Mouse (Mus musculus) olfactory bulb, adult 2 months (tissue): ENCODE measurements around the gene Asxl2.

Experiments
- CTCF ChIP-seq: fragments of 200-500 bp; IDR thresholded peaks from 2 replicates; pipeline ENCODE4 v1.5.1; 2012; ENCODE audit warnings: low read depth, mild to moderate bottlenecking, low read length, moderate library complexity; ENCODE audit not compliant: insufficient read depth
- POLR2A ChIP-seq: fragments of 200-500 bp; IDR thresholded peaks from 2 replicates; pipeline ENCODE4 v1.6.1; 2012; ENCODE audit warnings: mild to moderate bottlenecking, low read depth, low read length, moderate library complexity; ENCODE audit not compliant: insufficient read depth

DNA sequence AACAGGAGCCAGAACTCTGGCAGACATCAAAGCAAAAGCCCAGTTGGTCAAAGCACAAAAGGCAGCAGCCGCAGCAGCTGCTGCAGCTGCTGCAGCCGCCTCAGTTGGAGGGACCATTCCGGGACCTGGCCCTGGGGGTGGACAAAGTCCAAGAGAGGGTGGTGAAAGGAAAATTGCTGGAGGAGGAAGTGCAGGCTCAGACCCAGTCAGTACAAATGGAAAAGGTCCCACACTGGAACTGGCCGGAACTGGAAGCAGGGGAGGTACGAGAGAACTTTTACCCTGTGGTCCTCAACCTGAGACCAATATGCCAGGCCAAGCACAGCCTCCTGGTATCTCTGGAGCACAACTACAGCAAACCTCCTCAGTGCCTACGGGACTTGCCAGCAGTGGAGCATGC is 73.4 kb downstream of the Asxl2 start:
- TF ChIP-seq POLR2A: no peak
- TF ChIP-seq CTCF: no peak
